Mouse (Mus musculus) lung, embryonic 16.5 days (tissue): ENCODE results near the gene Exoc3. TPM values are rescaled to one million over a fixed set of nuclear protein-coding genes. Genes with fewer than 3 reads are reported as not detected.

Source experiments
- ATAC-seq: fragments of 200-750 bp; cut with Nextera tagmentation; 2 replicates; pipeline ENCODE4 v1.8.0; 2017; ENCODE audit warnings: low read depth, mild to moderate bottlenecking, moderate library complexity
- H3K27ac ChIP-seq: fragments of 300-500 bp; sonication (generic); 2 replicates; pipeline ENCODE4 v1.5.1; 2014; ENCODE audit warnings: mild to moderate bottlenecking, control low read depth, low read length
- H3K27me3 ChIP-seq: fragments of 300-500 bp; sonication (generic); 2 replicates; pipeline ENCODE4 v1.6.1; 2014; ENCODE audit warnings: low read depth, low read length, mixed read lengths; ENCODE audit not compliant: control insufficient read depth, insufficient read depth
- H3K36me3 ChIP-seq: fragments of 300-500 bp; sonication (generic); 2 replicates; pipeline ENCODE4 v1.6.1; 2014; ENCODE audit warnings: low read length; ENCODE audit not compliant: control insufficient read depth, insufficient read depth
- H3K4me1 ChIP-seq: fragments of 300-500 bp; sonication (generic); replicated peaks from 2 replicates; pipeline ENCODE4 v1.6.1; 2014; ENCODE audit warnings: low read length, mixed read lengths; ENCODE audit not compliant: control insufficient read depth, insufficient read depth
- H3K4me2 ChIP-seq: fragments of 300-500 bp; sonication (generic); 2 replicates; pipeline ENCODE4 v1.6.1; 2014; ENCODE audit warnings: low read depth, low read length, control low read depth
- H3K4me3 ChIP-seq: fragments of 300-500 bp; sonication (generic); 2 replicates; pipeline ENCODE4 v1.5.1; 2014; ENCODE audit warnings: mild to moderate bottlenecking, low read length, control low read depth
- H3K9ac ChIP-seq: fragments of 300-500 bp; sonication (generic); 2 replicates; pipeline ENCODE4 v1.6.1; 2014; ENCODE audit warnings: low read length, control low read depth
- H3K9me3 ChIP-seq: fragments of 300-500 bp; sonication (generic); 2 replicates; pipeline ENCODE4 v1.6.1; 2016; ENCODE audit warnings: low read length; ENCODE audit not compliant: control insufficient read depth
- WGBS: fragments of 180-500 bp; shearing (Covaris S2); extraction: QIAGEN DNeasy Blood & Tissue Kit; methylation state at CpG from one replicate; pipeline ENCODE4 v1.1.7; 2014; 5-methylcytosine and 5-hydroxymethylcytosine counted together
- polyA plus RNA-seq: library from polyadenylated mRNA; unstranded; fragments of >200 nt; fragmentation: Nextera tagmentation; extraction: Ambion mirVana; gene quantifications from 2 replicates; pipeline ENCODE4 v1.2.1, GENCODE M21; 2015

Exoc3 gene
- polyA plus RNA-seq, 1 experiment from 2014 or later: 67.2 TPM

GRCm38 (mm10) chr13:74192613-74193012 is 15.9 kb downstream of the Exoc3 start:
- no peaks in the 10 kb centered on the region for H3K4me1 ChIP-seq
- H3K27ac ChIP-seq: no peak overlapping the region
- H3K27me3 ChIP-seq: no peaks in the 10 kb centered on the region
- peaks cover 32% of the 10 kb centered on the region for H3K36me3 ChIP-seq
- ATAC-seq: no peak
- 78% methylated on average over 6 of the region's 6 CpGs for WGBS
- no peaks in the 10 kb centered on the region for H3K9me3 ChIP-seq
- H3K4me2 ChIP-seq: no peak overlapping the region
- no peak overlapping the region for H3K9ac ChIP-seq
- H3K4me3 ChIP-seq: no peak overlapping the region

- Histone ChIP-seq H3K9ac (no peak overlapping the region), H3K4me3 (no peak overlapping the region), H3K27me3 (no peaks in the 10 kb centered on the region), H3K36me3 (peaks cover 15% of the 10 kb centered on the region), H3K27ac (no peak overlapping the region), H3K9me3 (no peaks in the 10 kb centered on the region), H3K4me2 (no peak overlapping the region), H3K4me1 (no peaks in the 10 kb centered on the region)
- WGBS: 85% methylated on average over 5 of the region's 5 CpGs
- no peak for ATAC-seq
These were observed 25.4 kb downstream of the Exoc3 start for GRCm38 (mm10) chr13:74183011-74183695.

GRCm38 (mm10) chr13:74172036-74172435 is 36.5 kb downstream of the Exoc3 start:
- Histone ChIP-seq H3K27ac (no peak overlapping the region), H3K9ac (no peak overlapping the region), H3K27me3 (no peaks in the 10 kb centered on the region), H3K4me1 (0 out of 2 replicates have a peak, but pooled peaks cover 1% of the 10 kb centered on the region), H3K4me3 (no peak overlapping the region), H3K9me3 (no peaks in the 10 kb centered on the region), H3K36me3 (peaks cover 9% of the 10 kb centered on the region), H3K4me2 (no peak overlapping the region)
- 97% methylated on average over 5 of the region's 5 CpGs for WGBS
- ATAC-seq: no peak

GRCm38 (mm10) chr13:74169446-74170164 is 38.9 kb downstream of the Exoc3 start:
- peaks cover 9% of the 10 kb centered on the region; the same call in 1 of the 2 replicates for H3K36me3 ChIP-seq
- WGBS: 79% methylated on average over 10 of the region's 10 CpGs
- 0 out of 2 replicates have a peak, but pooled peaks cover 2% of the 10 kb centered on the region for H3K4me1 ChIP-seq
- H3K27me3 ChIP-seq: no peaks in the 10 kb centered on the region
- H3K9me3 ChIP-seq: no peaks in the 10 kb centered on the region
- no peak overlapping the region for H3K9ac ChIP-seq
- ATAC-seq: no peak
- H3K4me3 ChIP-seq: no peak overlapping the region
- H3K27ac ChIP-seq: no peak overlapping the region
- no peak overlapping the region for H3K4me2 ChIP-seq

- Histone ChIP-seq H3K36me3 (peaks cover 2% of the 10 kb centered on the region; the same call in 1 of the 2 replicates), H3K4me1 (0 out of 2 replicates have a peak, but pooled peaks cover 2% of the 10 kb centered on the region), H3K27me3 (no peaks in the 10 kb centered on the region), H3K27ac (no peak overlapping the region), H3K9me3 (no peaks in the 10 kb centered on the region), H3K4me2 (no peak overlapping the region), H3K9ac (no peak overlapping the region), H3K4me3 (no peak overlapping the region)
- ATAC-seq: no peak
- 64% methylated on average over 2 of the region's 2 CpGs for WGBS
These were observed 41.0 kb downstream of the Exoc3 start for GRCm38 (mm10) chr13:74167492-74167891.

GRCm38 (mm10) chr13:74167057-74167413 is 41.5 kb downstream of the Exoc3 start:
- 0 out of 2 replicates have a peak, but pooled peaks cover 2% of the 10 kb centered on the region for H3K36me3 ChIP-seq
- peak overlapping the region; percentile 55 for H3K9ac ChIP-seq
- WGBS: 10% methylated on average over 9 of the region's 9 CpGs
- H3K4me3 ChIP-seq: peak overlapping the region; percentile 49
- no peaks in the 10 kb centered on the region for H3K9me3 ChIP-seq
- peak overlapping the region; percentile 58 for H3K4me2 ChIP-seq
- H3K27me3 ChIP-seq: no peaks in the 10 kb centered on the region
- ATAC-seq: peak; percentile 53
- H3K27ac ChIP-seq: no peak overlapping the region
- 0 out of 2 replicates have a peak, but pooled peaks cover 2% of the 10 kb centered on the region for H3K4me1 ChIP-seq

GRCm38 (mm10) chr13:74166348-74167056 is 42.0 kb downstream of the Exoc3 start:
- peak overlapping the region; percentile 55 for H3K9ac ChIP-seq
- ATAC-seq: peak; percentile 86
- H3K27ac ChIP-seq: no peak overlapping the region
- 0 out of 2 replicates have a peak, but pooled peaks cover 2% of the 10 kb centered on the region for H3K36me3 ChIP-seq
- H3K9me3 ChIP-seq: no peaks in the 10 kb centered on the region
- H3K4me2 ChIP-seq: peak overlapping the region; percentile 58
- peak overlapping the region; percentile 49 for H3K4me3 ChIP-seq
- WGBS: 6% methylated on average over 18 of the region's 19 CpGs
- 0 out of 2 replicates have a peak, but pooled peaks cover 2% of the 10 kb centered on the region for H3K4me1 ChIP-seq
- no peaks in the 10 kb centered on the region for H3K27me3 ChIP-seq

GRCm38 (mm10) chr13:74147327-74147726 is 61.2 kb downstream of the Exoc3 start:
- Histone ChIP-seq H3K27ac (no peak overlapping the region), H3K9me3 (no peaks in the 10 kb centered on the region), H3K27me3 (no peaks in the 10 kb centered on the region), H3K4me3 (no peak overlapping the region), H3K9ac (no peak overlapping the region), H3K4me1 (no peaks in the 10 kb centered on the region), H3K36me3 (no peaks in the 10 kb centered on the region), H3K4me2 (no peak overlapping the region)
- 70% methylated on average over 2 of the region's 2 CpGs for WGBS
- no peak for ATAC-seq
